Mouse (Mus musculus) inflammation-experienced regulatory T-cells, adult 16 weeks (primary cell): ENCODE results near the gene Gm13279. TPM values are rescaled to one million over a fixed set of nuclear protein-coding genes. Genes with fewer than 3 reads are reported as not detected.

ENCODE experiments used
- polyA plus RNA-seq: library from polyadenylated mRNA; unstranded; fragments of 100-300 nt; shearing (Covaris generic); gene quantifications from one replicate; pipeline ENCODE4 v1.2.1, GENCODE M21; 2017

The Gm13279 gene
- not detected for polyA plus RNA-seq

DNA sequence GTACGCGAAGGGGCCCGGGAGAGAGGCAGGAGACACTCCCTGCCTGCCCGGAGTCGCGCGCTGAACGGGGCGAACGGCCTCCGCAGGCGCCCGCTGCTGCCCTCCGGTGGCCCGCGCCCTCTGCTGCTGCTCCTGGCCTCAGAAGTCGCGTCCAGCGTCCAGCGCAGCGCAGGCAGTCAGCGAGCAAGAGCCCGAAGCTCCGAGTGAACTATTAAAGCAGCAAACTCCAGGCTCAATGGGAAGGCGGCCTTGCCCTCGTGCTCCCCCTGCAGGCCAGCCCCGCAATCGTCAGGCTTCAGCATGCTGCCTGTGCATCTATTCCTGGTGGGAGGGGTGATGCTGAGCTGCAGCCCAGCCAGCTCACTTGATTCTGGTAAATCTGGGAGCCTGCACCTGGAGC is at the start of gene Gm13279:
Gene Gm13279, plus strand, starts transcription at position 301 of the 400 bp plus-strand sequence.

GRCm38 (mm10) chr4:88754818-88755340 is 42.3 kb upstream of the Gm13279 start, which contains the start of gene Gm13271:
Gm13271 (plus strand) TSS chr4:88754868.

DNA sequence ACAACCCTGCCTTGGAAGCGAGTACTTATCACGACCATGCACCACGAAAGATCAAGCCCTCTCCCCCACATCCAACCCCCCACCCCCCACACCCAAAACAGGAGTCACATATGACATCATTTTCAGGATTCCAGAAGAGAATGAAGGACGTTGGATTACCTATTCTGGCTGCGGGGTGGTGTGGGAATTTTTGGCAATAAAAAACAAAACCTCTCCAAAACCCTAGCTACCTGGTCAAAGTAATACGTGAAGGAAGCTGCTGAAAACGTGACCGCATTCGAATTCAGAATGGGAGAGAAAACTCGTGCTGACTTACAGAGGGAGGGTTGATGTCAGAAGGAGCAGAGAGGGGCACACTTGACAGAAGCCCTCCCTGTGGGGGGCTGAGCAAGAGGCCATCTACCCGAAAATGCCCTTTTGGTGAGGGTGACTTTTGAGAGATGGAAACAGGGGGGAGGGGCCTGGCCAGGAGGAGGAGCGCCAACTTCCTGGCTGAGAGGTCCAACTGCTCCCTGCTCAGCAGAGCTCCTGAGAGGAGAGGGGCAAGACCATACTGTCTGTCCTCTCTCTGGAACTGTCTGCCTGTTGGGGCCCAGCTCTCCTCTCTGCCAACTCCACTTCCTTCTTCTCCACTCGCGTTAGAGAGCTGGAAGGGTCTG is 37.5 kb upstream of the Gm13279 start, which contains the start of gene Gm13283:
Gene Gm13283, plus strand, starts transcription at position 510 of the 659 bp plus-strand sequence.

GRCm38 (mm10) chr4:88773534-88773933 is 23.7 kb upstream of the Gm13279 start, which contains the start of gene Gm13290:
Gm13290 (plus strand) TSS chr4:88773834.

DNA sequence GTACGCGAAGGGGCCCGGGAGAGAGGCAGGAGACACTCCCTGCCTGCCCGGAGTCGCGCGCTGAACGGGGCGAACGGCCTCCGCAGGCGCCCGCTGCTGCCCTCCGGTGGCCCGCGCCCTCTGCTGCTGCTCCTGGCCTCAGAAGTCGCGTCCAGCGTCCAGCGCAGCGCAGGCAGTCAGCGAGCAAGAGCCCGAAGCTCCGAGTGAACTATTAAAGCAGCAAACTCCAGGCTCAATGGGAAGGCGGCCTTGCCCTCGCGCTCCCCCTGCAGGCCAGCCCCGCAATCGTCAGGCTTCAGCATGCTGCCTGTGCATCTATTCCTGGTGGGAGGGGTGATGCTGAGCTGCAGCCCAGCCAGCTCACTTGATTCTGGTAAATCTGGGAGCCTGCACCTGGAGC is 20.6 kb upstream of the Gm13279 start, which contains the start of gene Gm13289:
Gene Gm13289, plus strand, starts transcription at position 301 of the 400 bp plus-strand sequence.

DNA sequence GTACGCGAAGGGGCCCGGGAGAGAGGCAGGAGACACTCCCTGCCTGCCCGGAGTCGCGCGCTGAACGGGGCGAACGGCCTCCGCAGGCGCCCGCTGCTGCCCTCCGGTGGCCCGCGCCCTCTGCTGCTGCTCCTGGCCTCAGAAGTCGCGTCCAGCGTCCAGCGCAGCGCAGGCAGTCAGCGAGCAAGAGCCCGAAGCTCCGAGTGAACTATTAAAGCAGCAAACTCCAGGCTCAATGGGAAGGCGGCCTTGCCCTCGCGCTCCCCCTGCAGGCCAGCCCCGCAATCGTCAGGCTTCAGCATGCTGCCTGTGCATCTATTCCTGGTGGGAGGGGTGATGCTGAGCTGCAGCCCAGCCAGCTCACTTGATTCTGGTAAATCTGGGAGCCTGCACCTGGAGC is 17.6 kb upstream of the Gm13279 start, which contains the start of gene Gm13272:
Gene Gm13272, plus strand, starts transcription at position 301 of the 400 bp plus-strand sequence.

GRCm38 (mm10) chr4:88781831-88782230 is 15.4 kb upstream of the Gm13279 start, which contains the start of gene Ifnz:
Ifnz (plus strand) TSS chr4:88782131.

DNA sequence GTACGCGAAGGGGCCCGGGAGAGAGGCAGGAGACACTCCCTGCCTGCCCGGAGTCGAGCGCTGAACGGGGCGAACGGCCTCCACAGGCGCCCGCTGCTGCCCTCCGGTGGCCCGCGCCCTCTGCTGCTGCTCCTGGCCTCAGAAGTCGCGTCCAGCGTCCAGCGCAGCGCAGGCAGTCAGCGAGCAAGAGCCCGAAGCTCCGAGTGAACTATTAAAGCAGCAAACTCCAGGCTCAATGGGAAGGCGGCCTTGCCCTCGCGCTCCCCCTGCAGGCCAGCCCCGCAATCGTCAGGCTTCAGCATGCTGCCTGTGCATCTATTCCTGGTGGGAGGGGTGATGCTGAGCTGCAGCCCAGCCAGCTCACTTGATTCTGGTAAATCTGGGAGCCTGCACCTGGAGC is 11.8 kb upstream of the Gm13279 start, which contains the start of gene Gm13276:
Gene Gm13276, plus strand, starts transcription at position 301 of the 400 bp plus-strand sequence.

GRCm38 (mm10) chr4:88788402-88788801 is 8.8 kb upstream of the Gm13279 start, which contains the start of gene Gm13277:
Gm13277 (plus strand) TSS chr4:88788632.

GRCm38 (mm10) chr4:88791250-88791649 is 5.9 kb upstream of the Gm13279 start, which contains the start of gene Gm13278:
Gm13278 (plus strand) TSS chr4:88791550.

DNA sequence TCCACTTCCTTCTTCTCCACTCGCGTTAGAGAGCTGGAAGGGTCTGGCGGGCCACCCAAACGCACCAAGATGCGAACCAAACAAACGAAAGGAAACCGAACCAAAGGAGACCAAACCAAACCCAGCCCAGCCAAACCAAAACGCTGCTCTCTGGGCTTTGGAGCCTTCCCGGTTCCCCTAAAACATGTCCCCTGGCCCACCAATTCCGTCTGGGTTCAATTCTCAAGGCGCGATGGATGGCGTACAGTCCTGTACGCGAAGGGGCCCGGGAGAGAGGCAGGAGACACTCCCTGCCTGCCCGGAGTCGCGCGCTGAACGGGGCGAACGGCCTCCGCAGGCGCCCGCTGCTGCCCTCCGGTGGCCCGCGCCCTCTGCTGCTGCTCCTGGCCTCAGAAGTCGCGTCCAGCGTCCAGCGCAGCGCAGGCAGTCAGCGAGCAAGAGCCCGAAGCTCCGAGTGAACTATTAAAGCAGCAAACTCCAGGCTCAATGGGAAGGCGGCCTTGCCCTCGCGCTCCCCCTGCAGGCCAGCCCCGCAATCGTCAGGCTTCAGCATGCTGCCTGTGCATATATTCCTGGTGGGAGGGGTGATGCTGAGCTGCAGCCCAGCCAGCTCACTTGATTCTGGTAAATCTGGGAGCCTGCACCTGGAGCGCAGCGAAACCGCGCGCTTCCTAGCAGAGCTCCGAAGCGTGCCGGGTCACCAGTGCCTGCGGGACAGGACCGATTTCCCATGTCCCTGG is 3.1 kb upstream of the Gm13279 start, which contains the start of gene Gm13275:
Gene Gm13275, plus strand, starts transcription at position 552 of the 740 bp plus-strand sequence.

DNA sequence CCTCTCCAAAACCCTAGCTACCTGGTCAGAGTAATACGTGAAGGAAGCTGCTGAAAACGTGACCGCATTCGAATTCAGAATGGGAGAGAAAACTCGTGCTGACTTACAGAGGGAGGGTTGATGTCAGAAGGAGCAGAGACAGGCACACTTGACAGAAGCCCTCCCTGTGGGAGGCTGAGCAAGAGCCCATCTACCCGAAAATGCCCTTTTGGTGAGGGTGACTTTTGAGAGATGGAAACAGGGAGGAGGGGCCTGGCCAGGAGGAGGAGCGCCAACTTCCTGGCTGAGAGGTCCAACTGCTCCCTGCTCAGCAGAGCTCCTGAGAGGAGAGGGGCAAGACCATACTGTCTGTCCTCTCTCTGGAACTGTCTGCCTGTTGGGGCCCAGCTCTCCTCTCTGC is 2.2 kb downstream of the Gm13279 start, which contains the start of gene Gm13285:
Gene Gm13285, plus strand, starts transcription at position 301 of the 400 bp plus-strand sequence.

GRCm38 (mm10) chr4:88802954-88803353 is 5.8 kb downstream of the Gm13279 start, which contains the start of gene Gm13287:
Gm13287 (plus strand) TSS chr4:88803254.

DNA sequence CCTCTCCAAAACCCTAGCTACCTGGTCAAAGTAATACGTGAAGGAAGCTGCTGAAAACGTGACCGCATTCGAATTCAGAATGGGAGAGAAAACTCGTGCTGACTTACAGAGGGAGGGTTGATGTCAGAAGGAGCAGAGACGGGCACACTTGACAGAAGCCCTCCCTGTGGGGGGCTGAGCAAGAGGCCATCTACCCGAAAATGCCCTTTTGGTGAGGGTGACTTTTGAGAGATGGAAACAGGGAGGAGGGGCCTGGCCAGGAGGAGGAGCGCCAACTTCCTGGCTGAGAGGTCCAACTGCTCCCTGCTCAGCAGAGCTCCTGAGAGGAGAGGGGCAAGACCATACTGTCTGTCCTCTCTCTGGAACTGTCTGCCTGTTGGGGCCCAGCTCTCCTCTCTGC is 8.0 kb downstream of the Gm13279 start, which contains the start of gene Gm13288:
Gene Gm13288, plus strand, starts transcription at position 301 of the 400 bp plus-strand sequence.

GRCm38 (mm10) chr4:88815928-88816327 is 18.7 kb downstream of the Gm13279 start, which contains the start of gene Ifna7:
Ifna7 (plus strand) TSS chr4:88816228.

GRCm38 (mm10) chr4:88819659-88820058 is 22.5 kb downstream of the Gm13279 start, which contains the start of gene Ifna11:
Ifna11 (plus strand) TSS chr4:88819959.

GRCm38 (mm10) chr4:88827116-88827515 is 29.9 kb downstream of the Gm13279 start, which contains the start of gene Ifna6:
Ifna6 (plus strand) TSS chr4:88827416.

GRCm38 (mm10) chr4:88835225-88835624 is 38.0 kb downstream of the Gm13279 start, which contains the start of gene Ifna5:
Ifna5 (plus strand) TSS chr4:88835525.

GRCm38 (mm10) chr4:88841438-88841911 is 44.3 kb downstream of the Gm13279 start, which contains the start of gene Ifna4:
Ifna4 (plus strand) TSS chr4:88841861.

